Mouse (Mus musculus) spleen, postnatal 14 days (tissue): ENCODE data around the gene Plppr5.

Source experiments
- DNase-seq, 2 experiments: peaks; one replicate each; pipeline ENCODE4 v3.0.0; 2021 to 2022; ENCODE audit warnings: low spot score in 2 of 2

Plppr5 gene

GRCm38 (mm10) chr3:117696350-117696749 is 121.7 kb downstream of the Plppr5 start:
- DNase-seq, result no peak

- no peak for DNase-seq
These were observed 134.2 kb downstream of the Plppr5 start for GRCm38 (mm10) chr3:117708788-117709187.

- DNase-seq, result no peak
These were observed 142.1 kb downstream of the Plppr5 start for GRCm38 (mm10) chr3:117716534-117717280.

GRCm38 (mm10) chr3:117723390-117723789 is 148.8 kb downstream of the Plppr5 start:
- DNase-seq, result no peak

GRCm38 (mm10) chr3:117724521-117724920 is 149.9 kb downstream of the Plppr5 start:
- DNase-seq, result no peak

GRCm38 (mm10) chr3:117725501-117725900 is 150.9 kb downstream of the Plppr5 start:
- DNase-seq, result no peak

GRCm38 (mm10) chr3:117728136-117728535 is 153.5 kb downstream of the Plppr5 start:
- DNase-seq, result no peak

GRCm38 (mm10) chr3:117729121-117730072 is 154.8 kb downstream of the Plppr5 start:
- DNase-seq, result no peak

GRCm38 (mm10) chr3:117731545-117731944 is 156.9 kb downstream of the Plppr5 start:
- DNase-seq, result no peak

- DNase-seq, result no peak
These were observed 158.0 kb downstream of the Plppr5 start for GRCm38 (mm10) chr3:117732661-117733060.
